Mouse (Mus musculus) forebrain, embryonic 11.5 days (tissue): ENCODE measurements around the gene Zmynd8. TPM values are rescaled to one million over a fixed set of nuclear protein-coding genes. Genes with fewer than 3 reads are reported as not detected.

Experiments used
- ATAC-seq: fragments of 200-750 bp; cut with Nextera tagmentation; replicated peaks from 2 replicates; pipeline ENCODE4 v1.8.0; 2017; ENCODE audit warnings: moderate TSS enrichment; ENCODE audit not compliant: low FRiP score
- DNase-seq: peaks from one replicate; pipeline ENCODE4 v3.0.0-alpha.2; 2017; ENCODE audit warnings: low spot score
- H3K27ac ChIP-seq: fragments of 300-500 bp; sonication (generic); 2 replicates; pipeline ENCODE4 v1.5.1; 2014; ENCODE audit warnings: low read depth, low read length
- H3K27me3 ChIP-seq: fragments of 300-500 bp; sonication (generic); 2 replicates; pipeline ENCODE4 v1.6.1; 2014; ENCODE audit warnings: mild to moderate bottlenecking, low read length, mixed read lengths; ENCODE audit not compliant: control insufficient read depth, insufficient read depth
- H3K36me3 ChIP-seq: fragments of 300-500 bp; sonication (generic); 2 replicates; pipeline ENCODE4 v1.6.1; 2014; ENCODE audit warnings: mild to moderate bottlenecking, low read length, moderate library complexity, mixed read lengths; ENCODE audit not compliant: control insufficient read depth, insufficient read depth
- H3K4me1 ChIP-seq: fragments of 300-500 bp; sonication (generic); replicated peaks from 2 replicates; pipeline ENCODE4 v1.6.1; 2014; ENCODE audit warnings: low read length, mixed read lengths; ENCODE audit not compliant: control insufficient read depth, insufficient read depth
- H3K4me2 ChIP-seq: fragments of 300-500 bp; sonication (generic); 2 replicates; pipeline ENCODE4 v1.6.1; 2014; ENCODE audit warnings: low read depth, mild to moderate bottlenecking, low read length, moderate library complexity, mixed read lengths; ENCODE audit not compliant: severe bottlenecking
- H3K4me3 ChIP-seq: fragments of 300-500 bp; sonication (generic); 2 replicates; pipeline ENCODE4 v1.5.1; 2014; ENCODE audit warnings: low read depth, low read length
- H3K9ac ChIP-seq: fragments of 300-500 bp; sonication (generic); 2 replicates; pipeline ENCODE4 v1.6.1; 2014; ENCODE audit warnings: low read length
- H3K9me3 ChIP-seq: fragments of 300-500 bp; sonication (generic); 2 replicates; pipeline ENCODE4 v1.6.1; 2016; ENCODE audit warnings: low read length, mixed read lengths; ENCODE audit not compliant: control insufficient read depth
- WGBS: fragments of 180-500 bp; shearing (Covaris S2); extraction: QIAGEN DNeasy Blood & Tissue Kit; methylation state at CpG from one replicate; pipeline ENCODE4 v1.1.7; 2014; 5-methylcytosine and 5-hydroxymethylcytosine counted together
- polyA plus RNA-seq: library from polyadenylated mRNA; unstranded; fragments of >200 nt; fragmentation: Nextera tagmentation; extraction: Ambion mirVana; gene quantifications from 2 replicates; pipeline ENCODE4 v1.2.1, GENCODE M21; 2014

Zmynd8 gene
- polyA plus RNA-seq, 1 experiment from 2014 or later, result 61.5 TPM

DNA sequence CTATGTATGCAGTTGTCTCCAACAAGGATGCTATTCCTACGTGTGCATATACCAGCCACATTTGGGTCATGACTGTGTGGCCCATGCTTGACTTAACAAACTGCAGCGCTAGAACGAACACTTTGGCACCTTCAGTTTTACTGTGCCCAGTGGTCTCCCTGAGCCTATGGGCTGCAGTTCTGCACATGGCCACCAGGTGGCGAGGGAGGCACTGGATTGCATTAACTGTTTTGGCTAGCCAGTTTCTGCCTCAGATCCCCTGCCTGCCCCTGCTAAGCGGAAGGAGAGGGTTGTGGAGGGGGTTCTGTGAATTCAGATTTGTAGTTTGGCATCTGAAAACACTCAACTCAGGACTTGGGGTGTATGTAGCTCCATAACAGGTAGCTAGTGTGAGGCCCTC lies 116.5 kb downstream of the Zmynd8 start:
- ATAC-seq (no peak; the same call in 1 of the 2 replicates), DNase-seq (peak; percentile 90)
- no peaks in the 10 kb centered on the region for H3K4me1 ChIP-seq
- no peaks in the 10 kb centered on the region for H3K27me3 ChIP-seq
- H3K27ac ChIP-seq, result no peak overlapping the region
- no peak overlapping the region for H3K9ac ChIP-seq
- H3K4me3 ChIP-seq, result no peak overlapping the region
- no peaks in the 10 kb centered on the region for H3K9me3 ChIP-seq
- H3K36me3 ChIP-seq, result peaks cover 3% of the 10 kb centered on the region
- 38% methylated on average over 5 of the region's 5 CpGs for WGBS
- H3K4me2 ChIP-seq, result no peak overlapping the region

- DNase-seq (peak; percentile 86), ATAC-seq (peak; percentile 69; the same call in 1 of the 2 replicates)
- H3K9ac ChIP-seq, result no peak overlapping the region
- no peak overlapping the region for H3K27ac ChIP-seq
- no peaks in the 10 kb centered on the region for H3K36me3 ChIP-seq
- H3K4me3 ChIP-seq, result no peak overlapping the region
- 26% methylated on average over 6 of the region's 6 CpGs for WGBS
- H3K9me3 ChIP-seq, result no peaks in the 10 kb centered on the region
- no peaks in the 10 kb centered on the region for H3K4me1 ChIP-seq
- no peak overlapping the region for H3K4me2 ChIP-seq
- H3K27me3 ChIP-seq, result no peaks in the 10 kb centered on the region
Observed at GRCm38 (mm10) chr2:165778927-165779326, 119.9 kb downstream of the Zmynd8 start.

DNA sequence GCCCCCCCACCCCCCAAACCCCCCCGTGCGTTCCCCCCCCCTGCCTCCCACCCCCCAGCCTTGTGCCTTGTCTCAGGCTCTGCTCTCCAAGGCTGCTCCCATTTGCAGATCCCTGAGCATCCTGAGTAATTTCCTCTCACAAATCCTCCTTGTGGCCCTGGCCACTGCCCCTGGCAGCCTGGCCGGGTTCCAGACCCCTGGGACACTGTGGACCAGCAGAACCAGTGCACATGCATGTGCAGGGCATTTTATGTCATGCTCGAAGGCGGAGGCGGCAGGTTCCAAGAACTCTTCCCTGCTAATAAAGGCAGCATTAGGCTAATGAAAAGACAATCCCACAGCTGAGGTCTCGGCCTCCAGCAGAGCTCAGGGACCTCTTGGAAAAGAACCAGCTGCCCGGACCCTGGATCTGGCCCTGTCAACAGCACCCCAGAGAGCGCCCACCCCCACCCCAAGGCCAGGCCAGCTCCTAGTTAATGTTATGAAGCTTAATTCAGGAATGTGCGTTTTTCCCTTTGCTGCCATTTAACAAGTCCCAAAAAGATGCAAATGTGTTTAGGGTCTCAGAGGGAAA lies 129.4 kb downstream of the Zmynd8 start:
- H3K9me3 ChIP-seq, result no peaks in the 10 kb centered on the region
- no peak for ATAC-seq
- 35% methylated on average over 10 of the region's 10 CpGs for WGBS

GRCm38 (mm10) chr2:165768805-165769358 lies 129.9 kb downstream of the Zmynd8 start:
- DNase-seq (no peak), ATAC-seq (no peak)
- H3K36me3 ChIP-seq, result no peaks in the 10 kb centered on the region
- H3K4me3 ChIP-seq, result no peak overlapping the region
- no peak overlapping the region for H3K9ac ChIP-seq
- H3K4me1 ChIP-seq, result peaks cover 2% of the 10 kb centered on the region; the same call in 1 of the 2 replicates
- 0 out of 2 replicates have a peak overlapping the region, but pooled peaks have one; percentile 25 for H3K27ac ChIP-seq
- H3K4me2 ChIP-seq, result no peak overlapping the region
- WGBS, result 45% methylated on average over 11 of the region's 11 CpGs
- no peaks in the 10 kb centered on the region for H3K9me3 ChIP-seq
- H3K27me3 ChIP-seq, result no peaks in the 10 kb centered on the region

More for the DNA sequence above, 129.4 kb downstream of the Zmynd8 start:
- Histone ChIP-seq H3K27me3 (no peaks in the 10 kb centered on the region), H3K27ac (no peak overlapping the region; the same call in 1 of the 2 replicates), H3K9ac (no peak overlapping the region), H3K36me3 (no peaks in the 10 kb centered on the region), H3K4me2 (no peak overlapping the region), H3K4me3 (no peak overlapping the region), H3K4me1 (peaks cover 2% of the 10 kb centered on the region; the same call in 1 of the 2 replicates)
- DNase-seq, result no peak

- Histone ChIP-seq H3K36me3 (no peaks in the 10 kb centered on the region), H3K4me2 (no peak overlapping the region), H3K9me3 (no peaks in the 10 kb centered on the region), H3K27me3 (no peaks in the 10 kb centered on the region), H3K27ac (no peak overlapping the region), H3K4me1 (peaks cover 3% of the 10 kb centered on the region; the same call in 1 of the 2 replicates), H3K4me3 (no peak overlapping the region), H3K9ac (no peak overlapping the region)
- WGBS, result 85% methylated on average over 13 of the region's 13 CpGs
- no peak for ATAC-seq
- no peak for DNase-seq
Observed at GRCm38 (mm10) chr2:165759421-165759985, 139.3 kb downstream of the Zmynd8 start.

GRCm38 (mm10) chr2:165758534-165758933 lies 140.3 kb downstream of the Zmynd8 start:
- Histone ChIP-seq H3K4me3 (no peak overlapping the region), H3K9me3 (no peaks in the 10 kb centered on the region), H3K9ac (no peak overlapping the region), H3K36me3 (no peaks in the 10 kb centered on the region), H3K27ac (no peak overlapping the region), H3K4me1 (peaks cover 3% of the 10 kb centered on the region; the same call in 1 of the 2 replicates), H3K4me2 (no peak overlapping the region), H3K27me3 (no peaks in the 10 kb centered on the region)
- no peak; the same call in 1 of the 2 replicates for ATAC-seq
- WGBS, result 23% methylated on average over 5 of the region's 5 CpGs
- DNase-seq, result no peak

- no peaks in the 10 kb centered on the region for H3K36me3 ChIP-seq
- no peak overlapping the region for H3K4me2 ChIP-seq
- no peak overlapping the region for H3K9ac ChIP-seq
- no peaks in the 10 kb centered on the region for H3K27me3 ChIP-seq
- no peak for DNase-seq
- no peak for ATAC-seq
- peaks cover 3% of the 10 kb centered on the region; the same call in 1 of the 2 replicates for H3K4me1 ChIP-seq
- no peak overlapping the region for H3K27ac ChIP-seq
- no peak overlapping the region for H3K4me3 ChIP-seq
- whole genome bisulfite sequencing, result 80% methylated on average over 15 of the region's 15 CpGs
- no peaks in the 10 kb centered on the region for H3K9me3 ChIP-seq
Observed at GRCm38 (mm10) chr2:165757799-165758198, 141.0 kb downstream of the Zmynd8 start.

DNA sequence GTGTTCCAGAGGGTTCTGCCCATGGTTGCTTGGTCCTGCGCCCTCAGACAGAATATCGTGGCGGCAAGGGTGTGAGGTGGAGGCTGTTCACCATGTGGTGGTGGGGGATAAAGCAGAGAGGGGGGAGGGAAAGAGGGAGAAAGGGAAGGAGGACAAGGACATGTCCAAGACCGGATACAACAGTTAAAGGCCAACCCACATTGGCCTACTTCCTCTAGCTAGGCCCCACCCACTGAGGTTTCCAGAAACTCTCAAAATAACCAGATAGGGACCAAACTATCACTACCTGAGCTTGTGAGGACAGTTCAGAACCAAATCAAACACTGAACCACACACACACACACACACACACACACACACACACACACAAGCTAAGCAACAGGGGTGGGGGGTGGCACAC lies 146.1 kb downstream of the Zmynd8 start:
- Histone ChIP-seq H3K27me3 (0 out of 2 replicates have a peak, but pooled peaks cover 3% of the 10 kb centered on the region), H3K27ac (no peak overlapping the region), H3K4me2 (no peak overlapping the region), H3K9ac (no peak overlapping the region), H3K4me3 (no peak overlapping the region), H3K36me3 (no peaks in the 10 kb centered on the region), H3K4me1 (peaks cover 6% of the 10 kb centered on the region), H3K9me3 (no peaks in the 10 kb centered on the region)
- WGBS, result 88% methylated on average over 4 of the region's 4 CpGs
- no peak for ATAC-seq
- DNase-seq, result no peak
